Mouse (Mus musculus): ENCODE results near the gene Vip.

The Vip gene

GRCm38 (mm10) chr10:5639112-5639511 lies at the start of gene Vip:
Vip (plus strand) TSS chr10:5639218.
- no peak for DNase-seq (ENCODE audit: low read depth, low spot score)

GRCm38 (mm10) chr10:5591061-5591460 lies 48.0 kb upstream of the Vip start:
- no peak for DNase-seq (ENCODE audit: low read depth, low spot score)

- no peak for DNase-seq (ENCODE audit: low read depth, low spot score)
These were observed 47.0 kb upstream of the Vip start for GRCm38 (mm10) chr10:5591996-5592395.

- no peak for DNase-seq (ENCODE audit: low read depth, low spot score)
These were observed 45.6 kb upstream of the Vip start, which contains the start of gene Myct1 for GRCm38 (mm10) chr10:5593464-5593863. Myct1 (plus strand) TSS chr10:5593775.

GRCm38 (mm10) chr10:5594457-5594856 lies 44.6 kb upstream of the Vip start:
- DNase-seq (ENCODE audit: low read depth, low spot score): no peak

GRCm38 (mm10) chr10:5596559-5596958 lies 42.5 kb upstream of the Vip start:
- DNase-seq (ENCODE audit: low read depth, low spot score): no peak

GRCm38 (mm10) chr10:5600123-5600522 lies 38.9 kb upstream of the Vip start:
- DNase-seq (ENCODE audit: low read depth, low spot score): peak; percentile 39

- no peak for DNase-seq (ENCODE audit: low read depth, low spot score)
These were observed 35.5 kb upstream of the Vip start for GRCm38 (mm10) chr10:5603512-5603911.

GRCm38 (mm10) chr10:5604371-5604770 lies 34.6 kb upstream of the Vip start:
- DNase-seq (ENCODE audit: low read depth, low spot score): no peak

GRCm38 (mm10) chr10:5608874-5609273 lies 30.1 kb upstream of the Vip start:
- DNase-seq (ENCODE audit: low read depth, low spot score): no peak

GRCm38 (mm10) chr10:5615186-5616040 lies 23.6 kb upstream of the Vip start:
- DNase-seq (ENCODE audit: low read depth, low spot score): no peak

- no peak for DNase-seq (ENCODE audit: low read depth, low spot score)
These were observed 12.8 kb upstream of the Vip start for GRCm38 (mm10) chr10:5626268-5626667.

- DNase-seq (ENCODE audit: low read depth, low spot score): no peak
These were observed 5.3 kb upstream of the Vip start for GRCm38 (mm10) chr10:5633672-5634200.

GRCm38 (mm10) chr10:5634336-5634735 lies 4.7 kb upstream of the Vip start:
- DNase-seq (ENCODE audit: low read depth, low spot score): no peak

GRCm38 (mm10) chr10:5637322-5637721 lies 1.7 kb upstream of the Vip start:
- DNase-seq (ENCODE audit: low read depth, low spot score): no peak

- DNase-seq (ENCODE audit: low read depth, low spot score): no peak
These were observed 42.3 kb downstream of the Vip start for GRCm38 (mm10) chr10:5681275-5681674.

GRCm38 (mm10) chr10:5685608-5686007 lies 46.6 kb downstream of the Vip start:
- no peak for DNase-seq (ENCODE audit: low read depth, low spot score)

GRCm38 (mm10) chr10:5694351-5694750 lies 55.3 kb downstream of the Vip start:
- DNase-seq (ENCODE audit: low read depth, low spot score): no peak

All from brain, embryonic 18.5 days (tissue).